Mouse (Mus musculus): ENCODE data around the gene Supt6. TPM values are rescaled to one million over a fixed set of nuclear protein-coding genes. Genes with fewer than 3 reads are reported as not detected.

The Supt6 gene
- polyA plus RNA-seq, 1 experiment, result 36.2 TPM

DNA sequence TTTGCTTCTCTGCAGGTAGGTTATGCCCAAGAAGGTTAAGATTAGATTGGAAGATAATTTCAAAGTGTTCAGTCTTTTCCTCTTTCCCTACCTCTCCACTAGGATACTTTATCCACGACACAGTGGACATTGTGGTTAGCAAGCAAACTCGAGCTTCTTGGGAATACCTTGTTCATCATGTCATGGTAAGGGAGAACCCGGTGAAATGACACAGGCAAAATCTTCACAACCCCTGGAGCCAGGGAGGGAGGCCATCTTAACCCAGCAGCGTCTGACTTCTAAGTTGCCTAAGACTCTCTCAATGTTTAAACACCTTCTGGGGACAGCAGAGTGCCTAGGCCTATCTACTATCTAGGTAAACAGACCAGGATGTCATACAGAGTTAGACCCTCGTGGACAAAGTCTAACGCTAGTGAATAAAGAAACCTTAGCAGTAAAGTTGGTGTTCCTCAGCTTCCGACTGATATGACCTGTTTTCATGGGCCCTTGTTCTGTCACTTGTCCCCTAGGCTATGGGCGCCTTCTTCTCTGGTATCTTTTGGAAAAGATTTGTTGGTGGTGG, 66.3 kb downstream of the Supt6 start:
- no peak overlapping the region for H3K4me3 ChIP-seq (ENCODE audit: control insufficient read depth, insufficient read depth, low read length)
- peaks cover 15% of the 10 kb centered on the region for H3K4me1 ChIP-seq (replicated peaks; ENCODE audit: control insufficient read depth, insufficient read depth, low read length)
- no peak for DNase-seq
- TF ChIP-seq POLR2A (IDR thresholded peaks at IDR 0.05; ENCODE audit: control insufficient read depth, extremely low read depth, insufficient read depth, low read length, poor library complexity) (no peak), CTCF (IDR thresholded peaks at IDR 0.05; ENCODE audit: borderline replicate concordance, control insufficient read depth, extremely low read depth, insufficient read depth, low read length, poor library complexity) (no peak)
- WGBS, result 58% methylated on average over 8 of the region's 8 CpGs
- no peak overlapping the region for H3K27ac ChIP-seq (ENCODE audit: control insufficient read depth, insufficient read depth, low read length)
- H3K36me3 ChIP-seq (ENCODE audit: control insufficient read depth, insufficient read depth, low read length), result peaks cover 17% of the 10 kb centered on the region
- no peaks in the 10 kb centered on the region for H3K27me3 ChIP-seq (ENCODE audit: control insufficient read depth, insufficient read depth, low read length)

GRCm38 (mm10) chr11:78178859-78179437, 66.8 kb downstream of the Supt6 start:
- H3K36me3 ChIP-seq (ENCODE audit: control insufficient read depth, insufficient read depth, low read length), result peaks cover 17% of the 10 kb centered on the region
- 2% methylated on average over 29 of the region's 29 CpGs for WGBS
- peak overlapping the region; percentile 26 for H3K27ac ChIP-seq (ENCODE audit: control insufficient read depth, insufficient read depth, low read length)
- peak overlapping the region; percentile 62 for H3K4me3 ChIP-seq (ENCODE audit: control insufficient read depth, insufficient read depth, low read length)
- H3K4me1 ChIP-seq (replicated peaks; ENCODE audit: control insufficient read depth, insufficient read depth, low read length), result peaks cover 15% of the 10 kb centered on the region
- no peaks in the 10 kb centered on the region for H3K27me3 ChIP-seq (ENCODE audit: control insufficient read depth, insufficient read depth, low read length)
- DNase-seq, result peak; percentile 42
- TF ChIP-seq CTCF (IDR thresholded peaks at IDR 0.05; ENCODE audit: borderline replicate concordance, control insufficient read depth, extremely low read depth, insufficient read depth, low read length, poor library complexity) (no peak), POLR2A (IDR thresholded peaks at IDR 0.05; ENCODE audit: control insufficient read depth, extremely low read depth, insufficient read depth, low read length, poor library complexity) (no peak)

- DNase-seq, result peak; percentile 94
- H3K27me3 ChIP-seq (ENCODE audit: control insufficient read depth, insufficient read depth, low read length), result no peaks in the 10 kb centered on the region
- 1% methylated on average over 75 of the region's 84 CpGs for WGBS
- H3K4me3 ChIP-seq (ENCODE audit: control insufficient read depth, insufficient read depth, low read length), result peak overlapping the region; percentile 62
- H3K36me3 ChIP-seq (ENCODE audit: control insufficient read depth, insufficient read depth, low read length), result peaks cover 17% of the 10 kb centered on the region
- peak overlapping the region; percentile 48 for H3K27ac ChIP-seq (ENCODE audit: control insufficient read depth, insufficient read depth, low read length)
- peaks cover 15% of the 10 kb centered on the region for H3K4me1 ChIP-seq (replicated peaks; ENCODE audit: control insufficient read depth, insufficient read depth, low read length)
- no peak for TF ChIP-seq POLR2A (IDR thresholded peaks at IDR 0.05; ENCODE audit: control insufficient read depth, extremely low read depth, insufficient read depth, low read length, poor library complexity)
- TF ChIP-seq CTCF (IDR thresholded peaks at IDR 0.05; ENCODE audit: borderline replicate concordance, control insufficient read depth, extremely low read depth, insufficient read depth, low read length, poor library complexity), result peak; percentile 93
Observed at GRCm38 (mm10) chr11:78177903-78178858, 67.6 kb downstream of the Supt6 start.

DNA sequence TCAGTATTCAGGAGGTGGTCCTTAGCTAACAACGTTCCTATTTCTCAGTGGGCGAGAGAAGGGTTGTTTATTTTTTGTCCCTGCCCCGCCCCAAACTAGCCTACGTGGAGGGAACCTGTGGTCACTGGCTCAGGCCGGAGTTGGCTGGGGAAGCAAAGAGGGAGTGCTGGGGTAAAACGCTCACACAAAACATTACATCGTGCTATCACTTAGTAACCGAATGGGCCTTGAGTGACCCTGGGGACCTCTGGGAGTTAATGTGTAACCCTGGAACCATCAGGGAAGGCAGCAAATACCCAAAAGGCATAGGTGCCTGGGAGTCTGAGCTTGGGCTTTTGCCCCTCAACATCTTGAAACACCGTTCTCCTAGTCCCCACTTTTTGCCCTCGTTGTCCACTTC, 68.3 kb downstream of the Supt6 start:
- no peak for DNase-seq
- Histone ChIP-seq H3K27ac (ENCODE audit: control insufficient read depth, insufficient read depth, low read length) (no peak overlapping the region), H3K36me3 (ENCODE audit: control insufficient read depth, insufficient read depth, low read length) (peaks cover 17% of the 10 kb centered on the region), H3K4me3 (ENCODE audit: control insufficient read depth, insufficient read depth, low read length) (peak overlapping the region; percentile 62), H3K27me3 (ENCODE audit: control insufficient read depth, insufficient read depth, low read length) (no peaks in the 10 kb centered on the region), H3K4me1 (replicated peaks; ENCODE audit: control insufficient read depth, insufficient read depth, low read length) (peaks cover 15% of the 10 kb centered on the region)
- WGBS, result 1% methylated on average over 10 of the region's 10 CpGs
- TF ChIP-seq POLR2A (IDR thresholded peaks at IDR 0.05; ENCODE audit: control insufficient read depth, extremely low read depth, insufficient read depth, low read length, poor library complexity) (no peak), CTCF (IDR thresholded peaks at IDR 0.05; ENCODE audit: borderline replicate concordance, control insufficient read depth, extremely low read depth, insufficient read depth, low read length, poor library complexity) (no peak)

DNA sequence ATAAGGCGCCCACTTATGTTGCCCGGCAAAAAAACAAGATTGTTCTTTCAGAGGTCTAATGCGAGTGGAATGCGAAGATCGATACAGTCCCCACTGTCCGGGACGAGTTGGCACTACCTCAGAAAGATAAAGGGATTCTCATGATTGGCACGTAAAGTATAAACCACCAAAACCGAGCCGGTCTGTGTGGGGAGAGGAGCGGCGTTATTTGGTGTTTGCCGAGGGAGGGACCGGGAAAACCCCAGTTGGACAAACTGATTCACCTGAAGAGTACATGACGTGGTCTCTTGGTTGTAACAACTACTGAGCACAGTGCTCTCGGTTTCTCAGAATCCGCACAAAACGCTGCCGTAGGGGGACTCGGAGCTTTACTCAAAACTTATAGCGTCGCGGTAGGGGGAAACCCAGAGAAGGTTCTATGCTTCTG, 68.9 kb downstream of the Supt6 start:
- Histone ChIP-seq H3K27ac (ENCODE audit: control insufficient read depth, insufficient read depth, low read length) (peak overlapping the region; percentile 55; the same call in 1 of the 2 replicates), H3K36me3 (ENCODE audit: control insufficient read depth, insufficient read depth, low read length) (peaks cover 17% of the 10 kb centered on the region), H3K4me1 (replicated peaks; ENCODE audit: control insufficient read depth, insufficient read depth, low read length) (peaks cover 15% of the 10 kb centered on the region), H3K27me3 (ENCODE audit: control insufficient read depth, insufficient read depth, low read length) (no peaks in the 10 kb centered on the region), H3K4me3 (ENCODE audit: control insufficient read depth, insufficient read depth, low read length) (peak overlapping the region; percentile 66)
- DNase-seq, result no peak
- TF ChIP-seq POLR2A (IDR thresholded peaks at IDR 0.05; ENCODE audit: control insufficient read depth, extremely low read depth, insufficient read depth, low read length, poor library complexity) (no peak), CTCF (IDR thresholded peaks at IDR 0.05; ENCODE audit: borderline replicate concordance, control insufficient read depth, extremely low read depth, insufficient read depth, low read length, poor library complexity) (no peak)
- WGBS, result under 1% methylated on average over 23 of the region's 23 CpGs

DNA sequence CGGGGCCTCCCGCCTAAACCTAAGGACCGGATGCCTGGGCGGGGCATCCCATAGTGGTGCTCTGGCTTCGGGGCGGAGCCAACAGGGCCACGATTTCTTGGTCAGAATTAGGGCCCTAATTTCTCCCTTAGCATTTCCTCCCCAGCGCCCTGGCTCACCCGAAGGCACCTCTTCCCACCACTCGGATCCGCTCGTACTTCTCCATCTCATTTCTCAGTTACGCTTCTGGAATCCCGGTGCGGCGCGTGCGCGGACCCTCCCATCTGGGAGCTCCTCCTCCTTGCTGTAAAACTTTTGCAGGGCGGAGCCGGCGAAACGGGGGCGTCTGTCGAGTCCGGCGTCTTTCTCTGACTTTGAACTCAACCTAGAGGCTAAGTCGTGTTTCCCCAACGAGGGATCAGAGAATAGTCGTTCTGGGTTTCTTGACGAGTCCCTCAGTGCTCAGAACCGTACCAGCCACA, 69.4 kb downstream of the Supt6 start, which contains the start of the genes Nek8 and Tlcd1:
Gene Nek8 (minus strand): TSS at position 274 of the 461 bp plus-strand sequence.
Gene Tlcd1 (plus strand): TSS at position 310 of the 461 bp plus-strand sequence.
- no peaks in the 10 kb centered on the region for H3K27me3 ChIP-seq (ENCODE audit: control insufficient read depth, insufficient read depth, low read length)
- TF ChIP-seq POLR2A (IDR thresholded peaks at IDR 0.05; ENCODE audit: control insufficient read depth, extremely low read depth, insufficient read depth, low read length, poor library complexity) (0 out of 2 replicates have a peak, but pooled peaks have one; percentile 34), CTCF (IDR thresholded peaks at IDR 0.05; ENCODE audit: borderline replicate concordance, control insufficient read depth, extremely low read depth, insufficient read depth, low read length, poor library complexity) (peak; percentile 7; the same call in 1 of the 2 replicates)
- peak; percentile 95 for DNase-seq
- H3K36me3 ChIP-seq (ENCODE audit: control insufficient read depth, insufficient read depth, low read length), result peaks cover 17% of the 10 kb centered on the region
- peak within 1 kb of the TSS; percentile 56 for H3K27ac ChIP-seq (ENCODE audit: control insufficient read depth, insufficient read depth, low read length)
- H3K4me1 ChIP-seq (replicated peaks; ENCODE audit: control insufficient read depth, insufficient read depth, low read length), result peaks cover 15% of the 10 kb centered on the region
- under 1% methylated on average over 32 of the region's 32 CpGs for WGBS
- H3K4me3 ChIP-seq (ENCODE audit: control insufficient read depth, insufficient read depth, low read length), result peak within 1 kb of the TSS; percentile 66
